Comparison of ENCODE assay signal across 12 mouse cellular contexts in genomic region chr11:84521751-84522299, GRCm38 (mm10). TPM values are rescaled to one million over a fixed set of nuclear protein-coding genes. Genes with fewer than 3 reads are reported as not detected.
DNase-seq lines count a peak whose midpoint lies in the region; ATAC-seq and TF ChIP-seq lines count a peak whose summit lies in the region.
"Had no signal": no experiment of that assay in that cellular context is flagged by ENCODE, and none has a peak within 500 bp of the region (broad histone marks: within the 10 kb centered on the region; RNA-seq: fewer than 3 reads in every experiment).

No protein-coding gene starts in this region.

- ATAC-seq in heart, embryonic 12.5 days (ENCODE audit: insufficient number of reproducible peaks, low FRiP score) = no peak
- ATAC-seq: CD4-positive, CD25-positive, alpha-beta regulatory T cell, adult 4 months had no signal

- peaks cover 92% of the 10 kb centered on the region for H3K27me3 ChIP-seq in heart, embryonic 12.5 days (replicated peaks)
- H3K27me3 ChIP-seq in heart, adult 2 months (ENCODE audit: control insufficient read depth, insufficient read depth, low read length) = peaks cover 46% of the 10 kb centered on the region
- H3K27me3 ChIP-seq in hindbrain, embryonic 10.5 days (ENCODE audit: insufficient read depth, poor library complexity, severe bottlenecking) = peaks cover 100% of the 10 kb centered on the region
- peaks cover 100% of the 10 kb centered on the region for H3K27me3 ChIP-seq in midbrain, embryonic 10.5 days (ENCODE audit: low read depth, poor library complexity, severe bottlenecking)

- no peak overlapping the region for H3K27ac ChIP-seq in heart, embryonic 12.5 days (ENCODE audit: poor library complexity, severe bottlenecking)
- no peak overlapping the region for H3K27ac ChIP-seq in heart, adult 2 months
- H3K27ac ChIP-seq in hindbrain, embryonic 10.5 days = 0 out of 2 replicates have a peak overlapping the region, but pooled peaks have one; percentile 23
- no peak overlapping the region for H3K27ac ChIP-seq in midbrain, embryonic 10.5 days (replicated peaks)

- no peaks in the 10 kb centered on the region for H3K36me3 ChIP-seq in heart, embryonic 12.5 days
- no peaks in the 10 kb centered on the region for H3K36me3 ChIP-seq in heart, adult 2 months (ENCODE audit: control insufficient read depth, insufficient read depth, low read length)
- 0 out of 2 replicates have a peak, but pooled peaks cover 7% of the 10 kb centered on the region for H3K36me3 ChIP-seq in hindbrain, embryonic 10.5 days
- H3K36me3 ChIP-seq in midbrain, embryonic 10.5 days = no peaks in the 10 kb centered on the region

- TF ChIP-seq POLR2A in heart, adult 2 months (IDR thresholded peaks at IDR 0.05; ENCODE audit: insufficient read depth, low read depth, low read length) = no peak

- 24% methylated on average over 24 of the region's 24 CpGs for WGBS in heart, embryonic 12.5 days
- 21% methylated on average over 24 of the region's 24 CpGs for WGBS in heart, adult 2 months
- 7% methylated on average over 24 of the region's 24 CpGs for WGBS in hindbrain, embryonic 10.5 days
- WGBS in midbrain, embryonic 10.5 days = 6% methylated on average over 24 of the region's 24 CpGs

- TF ChIP-seq CTCF in heart, adult 2 months (IDR thresholded peaks at IDR 0.05) = no peak

- H3K79me2 ChIP-seq in heart, adult 2 months (replicated peaks; ENCODE audit: control insufficient read depth, insufficient read depth, low read length) = no peaks in the 10 kb centered on the region

- DNase-seq in heart, adult 2 months = no peak
- peak; percentile 64 for DNase-seq in cerebellum, adult 9-10 months
- peak; percentile 38 for DNase-seq in hindbrain, embryonic 10.5 days (ENCODE audit: low spot score)
- DNase-seq in midbrain, embryonic 10.5 days (ENCODE audit: low spot score) = peak; percentile 29
- no peak for DNase-seq in right cerebral cortex, postnatal 10 days (ENCODE audit: low spot score in 2 of 2)
- no peak for DNase-seq in frontal cortex, adult 2 months (ENCODE audit: extremely low spot score in 1 of 2, low spot score in 1 of 2)
- no peak for DNase-seq in heart, postnatal 4 days

- intact Hi-C loops in heart, adult 2 months (cut with DNase I) = no loop called here

- no peak overlapping the region for H3K9ac ChIP-seq in heart, embryonic 12.5 days
- H3K9ac ChIP-seq in heart, adult 2 months (ENCODE audit: low read depth, low read length) = no peak overlapping the region

- H3K4me1 ChIP-seq in heart, embryonic 12.5 days (replicated peaks) = peaks cover 39% of the 10 kb centered on the region
- H3K4me1 ChIP-seq in heart, adult 2 months (ENCODE audit: control insufficient read depth, insufficient read depth, low read length) = no peaks in the 10 kb centered on the region; the same call in 1 of the 2 replicates
- H3K4me1 ChIP-seq in hindbrain, embryonic 10.5 days (replicated peaks) = peaks cover 48% of the 10 kb centered on the region
- peaks cover 45% of the 10 kb centered on the region for H3K4me1 ChIP-seq in midbrain, embryonic 10.5 days

- no peak overlapping the region for H3K4me2 ChIP-seq in heart, embryonic 12.5 days

- TF ChIP-seq EP300 in heart, adult 2 months (IDR thresholded peaks at IDR 0.05; ENCODE audit: insufficient read depth, low read depth, low read length) = no peak

- H3K9me3 ChIP-seq in heart, embryonic 12.5 days (replicated peaks) = no peaks in the 10 kb centered on the region
- H3K9me3 ChIP-seq in hindbrain, embryonic 10.5 days = 0 out of 2 replicates have a peak, but pooled peaks cover 4% of the 10 kb centered on the region
- no peaks in the 10 kb centered on the region for H3K9me3 ChIP-seq in midbrain, embryonic 10.5 days (replicated peaks)

- peak overlapping the region; percentile 29; the same call in 1 of the 2 replicates for H3K4me3 ChIP-seq in heart, embryonic 12.5 days
- H3K4me3 ChIP-seq in heart, adult 2 months = no peak overlapping the region
- H3K4me3 ChIP-seq in hindbrain, embryonic 10.5 days = peak overlapping the region; percentile 65
- H3K4me3 ChIP-seq in midbrain, embryonic 10.5 days = peak overlapping the region; percentile 65

RNA-seq across cellular contexts. Expression of gene Lhx1, which starts 3.5 kb away (rescaled TPM):
- 0.05 TPM in 2 replicates for polyA plus RNA-seq in heart, embryonic 12.5 days (2016; fragmentation: Nextera tagmentation; extraction: Ambion mirVana)
- not detected for total RNA-seq in heart, adult 2 months (2021)
- not detected in 2 replicates for polyA plus RNA-seq in heart, adult 2 months (2012; rRNA removed)
- 9.8 and 30.5 TPM in 2 replicates for polyA plus RNA-seq in hindbrain, embryonic 10.5 days (2016; fragmentation: Nextera tagmentation; extraction: Ambion mirVana)
- 5.5 and 19.7 TPM in 2 replicates for polyA plus RNA-seq in midbrain, embryonic 10.5 days (2016; fragmentation: Nextera tagmentation; extraction: Ambion mirVana)
- polyA plus RNA-seq in frontal cortex, adult 2 months (2012; rRNA removed) = 0.36 and 0.40 TPM in 2 replicates
- total RNA-seq in heart, postnatal 4 days (2021) = not detected
- total RNA-seq: adrenal gland, adult 18-20 months; heart, postnatal 25 days; liver, adult 2 months had no signal
- polyA plus RNA-seq: CD4-positive, CD25-positive, alpha-beta regulatory T cell, adult 4 months; liver, adult 2 months had no signal

RNA-seq across cellular contexts. Expression of gene Aatf, which starts 8.5 kb away (rescaled TPM):
- 28.6 and 29.4 TPM in 2 replicates for polyA plus RNA-seq in heart, embryonic 12.5 days (2016; fragmentation: Nextera tagmentation; extraction: Ambion mirVana)
- total RNA-seq in heart, adult 2 months (2021) = 10 to 100 TPM; 13.8 to 14.3 TPM
- polyA plus RNA-seq in heart, adult 2 months (2012; rRNA removed) = 2.9 TPM in 2 replicates
- 46.8 and 52.1 TPM in 2 replicates for polyA plus RNA-seq in hindbrain, embryonic 10.5 days (2016; fragmentation: Nextera tagmentation; extraction: Ambion mirVana)
- 56.4 and 57.8 TPM in 2 replicates for polyA plus RNA-seq in midbrain, embryonic 10.5 days (2016; fragmentation: Nextera tagmentation; extraction: Ambion mirVana)
- 8.4 and 10.0 TPM in 2 replicates for polyA plus RNA-seq in frontal cortex, adult 2 months (2012; rRNA removed)
- 10 to 100 TPM; 15.2 to 18.8 TPM for total RNA-seq in heart, postnatal 4 days (2021)

Comparison
In these comparisons a context has a peak if more than half of its experiments do, and no peak if none do; other contexts are left out.
1. DNase-seq: peak in cerebellum, adult 9-10 months (single experiment), hindbrain, embryonic 10.5 days (single experiment) and midbrain, embryonic 10.5 days (single experiment); none in heart, adult 2 months (0 of 2), right cerebral cortex, postnatal 10 days (0 of 2), frontal cortex, adult 2 months (0 of 2) and heart, postnatal 4 days (single experiment).